Mouse (Mus musculus): ENCODE measurements around the gene Rnf144a.

Gene Rnf144a

DNA sequence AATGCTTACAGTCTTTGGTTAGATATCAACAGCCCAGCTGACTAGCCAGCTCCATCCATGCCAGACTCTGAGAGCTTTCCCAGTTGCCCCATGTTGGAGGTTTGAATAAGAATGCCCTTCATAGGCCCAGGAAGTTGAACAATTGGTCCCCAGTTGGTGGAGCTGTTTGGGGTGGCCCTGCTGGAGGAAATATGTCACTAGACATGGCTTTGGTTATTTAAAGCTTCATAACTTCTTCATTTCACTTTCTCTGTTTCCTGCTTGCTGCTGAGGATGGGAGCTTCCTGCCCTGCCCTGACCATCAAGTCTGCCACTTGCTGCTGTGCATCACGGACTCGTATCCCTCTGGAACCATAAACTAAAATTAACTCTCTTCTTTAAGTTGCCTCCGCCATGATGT lies 4.6 kb downstream of the Rnf144a start:
- DNase-seq (ENCODE audit: low read depth, low spot score), result no peak

GRCm38 (mm10) chr12:26408707-26409106 lies 6.3 kb downstream of the Rnf144a start:
- DNase-seq (ENCODE audit: low read depth, low spot score), result no peak

DNA sequence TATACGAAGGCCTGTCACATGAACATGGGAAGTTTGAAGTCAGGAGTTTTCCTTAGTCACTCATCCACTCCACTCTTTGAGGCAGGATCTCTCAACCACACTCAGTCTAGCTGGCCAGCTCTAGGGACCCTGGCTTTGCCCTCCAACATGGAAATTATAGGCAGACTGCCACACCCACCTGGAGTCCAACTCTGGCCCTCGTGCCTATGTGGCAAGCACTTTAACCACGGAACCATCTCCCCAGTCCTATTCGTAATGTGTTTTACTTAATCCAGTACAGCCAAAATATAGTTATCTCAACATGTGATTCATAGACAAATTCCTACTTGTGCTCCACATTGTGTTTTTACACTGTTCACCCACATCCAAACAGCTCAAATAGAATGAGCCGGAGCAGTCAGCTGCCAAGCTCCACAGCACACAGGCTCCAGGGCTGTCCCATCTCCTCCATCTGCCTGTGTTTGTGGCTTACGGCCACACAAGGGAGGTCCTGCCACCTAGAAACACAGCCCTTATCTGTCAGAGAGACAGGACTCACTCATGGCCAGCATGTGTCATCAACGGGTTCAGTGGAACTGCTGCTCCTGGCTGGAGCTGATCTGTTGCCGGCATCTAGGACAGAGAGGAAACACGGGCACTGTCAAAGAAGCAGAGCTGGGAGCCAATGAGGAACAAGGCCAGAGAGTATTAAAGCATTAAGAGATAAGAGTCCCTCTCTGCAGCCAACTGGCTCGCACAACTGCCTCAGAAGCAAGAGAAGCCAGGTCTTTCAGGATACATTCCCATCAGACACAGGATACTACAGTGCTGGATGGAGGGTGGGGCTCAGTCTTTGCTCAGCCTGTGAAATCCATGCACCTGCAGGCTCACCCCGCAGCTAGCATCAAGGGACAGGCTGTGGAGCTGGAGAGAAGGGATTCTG lies 10.0 kb downstream of the Rnf144a start:
- DNase-seq (ENCODE audit: low read depth, low spot score), result no peak

DNA sequence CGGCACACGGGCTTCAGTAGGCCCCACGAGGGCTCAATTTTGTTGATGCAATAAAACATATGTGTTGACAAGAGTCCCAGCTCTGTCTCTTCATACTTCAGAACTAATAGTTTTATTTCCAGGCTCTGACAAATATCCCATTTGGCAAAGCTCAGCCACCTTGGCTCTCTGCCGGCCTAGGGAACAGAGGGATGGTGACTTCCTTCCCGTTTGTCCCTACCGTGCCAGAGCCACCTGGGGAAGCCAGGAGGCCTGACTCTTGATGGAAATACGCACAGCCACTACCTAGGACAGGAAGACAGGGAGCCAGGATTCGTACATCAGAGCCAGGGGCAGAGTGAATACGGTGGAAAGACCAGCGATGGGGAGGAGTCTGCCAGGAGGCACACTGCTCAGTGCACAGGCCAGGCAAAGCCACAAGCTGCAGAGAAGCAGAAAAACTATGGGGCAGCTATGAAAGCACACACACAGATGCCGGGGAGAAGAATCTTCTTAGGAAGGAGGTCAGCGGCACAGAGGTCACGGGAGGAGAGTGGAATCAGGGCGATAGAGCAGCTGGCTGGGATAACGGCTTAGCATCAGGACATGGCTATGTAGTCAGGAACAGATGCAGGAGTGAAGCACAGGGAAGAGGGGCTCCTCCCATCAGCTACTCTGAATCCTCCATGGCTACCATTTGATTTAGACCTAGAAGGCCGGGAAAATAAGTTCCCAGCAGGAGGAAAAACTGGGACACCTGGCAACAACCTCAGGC lies 11.5 kb downstream of the Rnf144a start:
- DNase-seq (ENCODE audit: low read depth, low spot score), result no peak

- no peak for DNase-seq (ENCODE audit: low read depth, low spot score)
Observed at GRCm38 (mm10) chr12:26401696-26402470, 13.2 kb downstream of the Rnf144a start.

DNA sequence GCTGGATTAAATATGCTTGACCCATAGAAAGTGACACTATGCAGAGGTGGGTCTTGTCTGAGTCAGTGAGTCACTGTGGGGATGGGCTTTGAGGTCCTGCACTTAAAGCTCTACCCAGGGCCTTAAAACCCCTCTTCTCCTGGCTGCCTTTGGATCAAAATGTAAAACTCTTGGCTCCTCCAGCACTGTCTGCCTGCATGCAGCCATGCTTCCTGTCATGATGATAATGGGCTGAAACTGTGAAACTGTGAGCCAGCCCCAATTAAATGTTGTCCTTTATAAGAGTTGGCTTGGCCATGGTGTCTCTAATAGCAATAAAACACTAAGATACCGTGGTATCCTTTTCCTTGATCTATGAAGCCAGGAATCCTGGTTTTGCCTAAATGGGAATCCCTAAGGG lies 13.8 kb downstream of the Rnf144a start:
- no peak for DNase-seq (ENCODE audit: low read depth, low spot score)

GRCm38 (mm10) chr12:26400762-26401161 lies 14.3 kb downstream of the Rnf144a start:
- no peak for DNase-seq (ENCODE audit: low read depth, low spot score)

DNA sequence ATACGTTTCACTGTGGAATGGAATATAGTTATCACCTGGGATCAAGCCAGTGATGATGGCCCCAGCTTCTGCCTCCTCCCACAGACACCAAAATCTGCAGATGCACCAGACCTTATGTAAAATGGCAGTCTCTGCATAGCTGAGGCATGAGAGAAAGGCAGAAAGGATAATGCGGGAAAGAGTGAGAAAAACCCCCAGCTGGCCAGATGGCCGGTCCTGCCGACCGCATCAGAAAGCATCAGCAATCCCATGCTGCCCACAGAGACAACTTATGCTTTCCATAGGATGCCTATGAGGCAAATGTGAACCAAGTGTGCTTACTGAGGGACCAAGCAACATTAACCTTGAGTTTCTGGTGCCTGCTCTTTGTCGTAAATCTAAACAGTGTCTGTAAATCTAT lies 15.7 kb downstream of the Rnf144a start:
- DNase-seq (ENCODE audit: low read depth, low spot score), result no peak

DNA sequence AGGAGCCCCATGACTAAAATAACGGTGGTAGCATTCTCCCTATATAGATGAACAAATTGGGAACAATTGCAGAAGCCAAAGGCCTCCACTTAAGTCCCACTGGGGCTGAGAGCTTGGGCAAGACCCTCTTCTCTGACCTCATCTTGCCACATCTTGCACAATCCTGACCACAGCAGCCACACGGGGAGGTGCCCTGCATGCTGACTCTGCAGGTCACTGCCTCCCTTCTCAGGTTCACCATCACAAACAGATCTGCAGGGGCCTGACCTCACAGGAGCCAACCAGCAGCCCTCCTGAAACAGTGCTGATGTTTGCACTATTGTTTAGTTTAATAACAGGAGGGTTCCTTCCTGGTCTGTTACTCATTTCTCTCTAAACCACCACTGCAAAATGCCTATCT lies 16.5 kb downstream of the Rnf144a start:
- DNase-seq (ENCODE audit: low read depth, low spot score), result no peak

DNA sequence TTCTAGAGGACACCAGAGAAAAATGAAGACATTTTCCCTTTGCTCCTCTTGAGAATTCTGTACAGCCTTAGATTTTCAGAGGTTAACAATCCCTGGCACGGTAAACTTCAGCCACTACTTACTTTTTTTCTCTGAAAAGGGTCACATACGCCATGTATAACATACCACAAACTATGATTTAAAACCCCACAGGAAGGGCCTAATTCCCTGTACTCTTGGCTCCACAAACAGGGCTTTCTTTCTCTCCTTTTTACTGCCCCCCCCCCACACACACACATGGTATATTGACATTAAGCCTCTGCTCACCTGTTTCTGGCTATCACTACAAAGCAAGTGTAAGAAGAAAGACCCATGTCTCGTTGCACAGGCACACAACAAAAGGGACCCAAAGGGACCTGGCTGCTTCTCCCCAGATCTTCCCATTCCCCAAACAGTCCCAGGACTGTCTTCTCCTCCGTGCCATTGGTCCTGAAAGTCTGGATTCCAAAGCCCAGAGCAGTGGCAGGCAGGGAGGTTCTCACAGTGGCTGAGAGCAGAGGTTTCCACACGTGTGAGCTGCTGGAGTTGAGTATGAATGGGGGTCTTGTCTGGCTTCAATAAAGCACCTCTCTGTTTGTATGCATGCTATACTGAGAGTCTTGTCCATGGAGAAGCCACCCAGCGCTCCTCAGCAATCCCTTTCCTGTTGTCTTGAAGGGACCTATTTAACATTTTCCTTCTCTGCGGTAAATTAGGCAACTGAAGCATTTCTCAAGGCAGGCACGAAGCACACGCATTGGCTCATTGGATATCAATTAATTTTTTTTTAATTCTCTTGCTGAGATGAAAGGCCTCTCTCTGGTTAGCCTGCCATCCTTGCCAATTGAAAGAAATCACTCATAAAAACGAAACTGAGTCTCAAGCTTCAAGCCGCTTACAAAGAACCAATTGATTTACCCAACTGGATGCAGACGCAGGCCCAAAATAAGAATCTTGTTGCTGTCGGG lies 20.3 kb downstream of the Rnf144a start:
- no peak for DNase-seq (ENCODE audit: low read depth, low spot score)

DNA sequence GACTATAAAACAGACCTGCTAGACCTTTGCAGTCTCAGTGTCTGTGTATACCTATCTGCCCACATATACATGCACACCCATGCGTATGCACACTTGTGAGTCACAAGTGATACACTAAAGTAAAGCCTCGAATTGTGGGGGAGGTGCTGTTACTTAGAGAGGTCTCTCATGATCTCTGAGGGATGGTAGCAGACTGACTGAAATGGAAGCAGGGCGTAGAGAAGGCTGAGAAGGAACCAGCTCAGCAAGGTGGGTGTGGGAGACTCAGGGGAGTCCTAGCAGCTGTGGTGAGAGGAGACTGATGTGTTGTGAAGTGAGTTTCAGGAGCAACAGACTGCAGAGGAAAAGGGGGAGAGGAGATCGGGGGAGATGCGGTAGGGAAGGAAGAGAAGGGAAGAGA lies 21.8 kb downstream of the Rnf144a start:
- no peak for DNase-seq (ENCODE audit: low read depth, low spot score)

DNA sequence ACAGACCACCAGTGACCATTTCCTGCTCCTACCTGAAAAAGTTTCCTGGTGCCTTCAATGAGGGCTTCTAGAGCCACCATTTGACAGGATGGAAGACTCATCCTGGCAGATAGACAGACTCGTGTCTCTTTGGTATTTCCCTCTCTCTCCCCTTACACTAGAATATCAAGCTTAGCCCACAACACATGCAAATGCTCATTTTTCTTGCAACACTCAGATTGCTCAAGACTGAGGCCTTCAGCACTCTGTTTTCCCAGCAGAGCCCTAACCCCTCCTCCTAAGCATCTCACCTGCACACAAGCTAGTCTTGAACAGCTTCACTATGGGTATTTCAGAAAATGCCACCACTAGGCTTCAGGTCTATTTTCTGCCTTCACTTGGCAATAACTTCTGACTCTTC lies 23.9 kb downstream of the Rnf144a start:
- no peak for DNase-seq (ENCODE audit: low read depth, low spot score)

GRCm38 (mm10) chr12:26387523-26387922 lies 27.5 kb downstream of the Rnf144a start:
- DNase-seq (ENCODE audit: low read depth, low spot score), result no peak

DNA sequence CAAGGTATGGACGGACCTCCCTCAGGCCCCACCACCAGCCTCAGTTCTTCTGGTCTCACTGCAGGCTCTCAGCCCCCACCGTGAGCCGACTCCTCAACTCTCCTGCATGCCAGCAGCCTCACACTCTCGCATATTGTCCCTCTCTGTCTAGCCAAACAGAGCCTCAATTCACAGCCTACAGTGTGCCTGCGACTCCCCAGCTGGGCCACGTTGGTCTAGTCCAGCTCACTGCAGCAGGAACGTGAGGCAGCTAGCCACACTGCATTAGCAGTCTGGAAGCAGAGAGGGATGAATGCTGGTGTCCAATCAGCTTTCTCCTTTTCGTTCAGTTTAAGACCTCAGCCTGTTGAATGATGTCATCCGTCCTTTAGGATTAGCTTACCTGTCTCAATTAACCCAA lies 28.1 kb downstream of the Rnf144a start:
- DNase-seq (ENCODE audit: low read depth, low spot score), result no peak

DNA sequence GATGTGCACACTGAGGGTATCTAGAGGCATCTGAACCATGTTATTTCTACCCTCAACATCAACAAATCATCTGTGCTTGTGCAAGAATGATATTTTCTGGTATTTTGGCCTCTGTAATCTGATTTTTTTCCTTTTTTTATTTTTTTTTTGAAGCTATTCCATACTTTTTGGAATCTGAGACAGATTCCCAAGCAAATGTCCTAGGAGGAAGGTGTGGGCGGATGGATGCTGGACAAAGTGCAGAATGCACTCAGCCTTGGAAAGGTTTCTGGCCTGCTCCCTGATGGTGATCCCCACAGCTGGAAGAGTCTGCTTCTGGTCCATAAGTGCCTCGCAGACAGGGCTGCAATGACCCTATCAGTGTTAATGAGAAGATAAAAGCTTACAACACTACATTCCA lies 28.9 kb downstream of the Rnf144a start:
- no peak for DNase-seq (ENCODE audit: low read depth, low spot score)

DNA sequence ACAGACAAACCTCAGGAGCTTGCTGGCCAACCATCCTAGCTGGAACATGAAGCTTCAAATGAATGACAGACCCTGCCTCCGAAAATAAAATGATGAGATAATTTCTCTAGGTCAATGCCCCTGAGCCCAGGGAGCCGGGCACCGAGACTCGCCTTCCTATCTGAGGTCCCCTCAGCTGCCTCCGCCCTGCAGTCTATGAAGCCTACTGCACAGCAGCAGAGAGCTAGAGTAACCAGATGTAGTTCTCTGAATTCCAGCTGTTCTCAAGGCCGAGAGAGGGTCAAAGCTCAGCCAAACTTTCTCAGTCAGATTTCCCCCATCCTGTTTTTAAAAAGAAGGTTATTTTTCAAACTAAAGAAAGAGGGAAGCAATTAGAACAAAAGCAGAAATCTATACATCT lies 29.3 kb downstream of the Rnf144a start:
- no peak for DNase-seq (ENCODE audit: low read depth, low spot score)

GRCm38 (mm10) chr12:26381730-26382129 lies 33.3 kb downstream of the Rnf144a start:
- DNase-seq (ENCODE audit: low read depth, low spot score), result no peak

DNA sequence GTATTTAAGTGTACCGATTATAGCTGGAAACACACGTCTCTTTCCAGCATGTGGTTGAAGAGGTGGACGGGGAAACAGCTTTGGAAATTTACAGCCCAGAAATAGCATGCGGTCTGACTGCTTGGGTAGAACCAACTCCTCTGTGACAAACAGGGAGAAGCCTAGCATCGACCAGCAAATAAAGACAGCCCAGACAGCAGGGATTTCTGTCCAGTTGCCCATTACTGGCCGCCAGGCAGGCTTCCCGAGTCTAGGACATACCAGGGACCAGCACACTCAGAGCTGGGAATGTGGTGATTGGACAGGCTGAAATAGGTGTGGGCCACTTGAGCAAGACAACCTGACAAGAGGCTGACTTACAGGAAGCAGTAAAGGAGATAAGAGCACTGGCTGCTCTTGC lies 35.3 kb downstream of the Rnf144a start:
- DNase-seq (ENCODE audit: low read depth, low spot score), result no peak

DNA sequence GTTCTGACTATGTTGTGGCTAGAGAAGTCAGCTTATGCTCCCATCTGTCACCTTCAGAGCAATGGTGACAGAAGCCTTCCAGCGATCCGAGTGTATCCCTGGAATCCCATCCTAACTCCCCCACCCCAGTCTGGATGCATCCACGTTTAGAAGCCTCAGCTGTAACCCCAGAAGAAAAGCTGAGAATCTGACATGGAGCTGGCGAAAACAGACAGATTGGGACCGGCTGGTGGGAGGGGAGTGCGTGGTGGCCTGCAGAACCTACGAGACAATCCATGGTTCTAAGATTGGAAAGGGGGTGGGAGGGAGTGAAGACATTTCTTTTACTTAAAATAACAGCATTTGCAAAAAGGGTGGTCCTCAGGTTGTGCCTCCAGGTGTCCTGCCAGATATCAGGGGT lies 37.4 kb downstream of the Rnf144a start:
- no peak for DNase-seq (ENCODE audit: low read depth, low spot score)

DNA sequence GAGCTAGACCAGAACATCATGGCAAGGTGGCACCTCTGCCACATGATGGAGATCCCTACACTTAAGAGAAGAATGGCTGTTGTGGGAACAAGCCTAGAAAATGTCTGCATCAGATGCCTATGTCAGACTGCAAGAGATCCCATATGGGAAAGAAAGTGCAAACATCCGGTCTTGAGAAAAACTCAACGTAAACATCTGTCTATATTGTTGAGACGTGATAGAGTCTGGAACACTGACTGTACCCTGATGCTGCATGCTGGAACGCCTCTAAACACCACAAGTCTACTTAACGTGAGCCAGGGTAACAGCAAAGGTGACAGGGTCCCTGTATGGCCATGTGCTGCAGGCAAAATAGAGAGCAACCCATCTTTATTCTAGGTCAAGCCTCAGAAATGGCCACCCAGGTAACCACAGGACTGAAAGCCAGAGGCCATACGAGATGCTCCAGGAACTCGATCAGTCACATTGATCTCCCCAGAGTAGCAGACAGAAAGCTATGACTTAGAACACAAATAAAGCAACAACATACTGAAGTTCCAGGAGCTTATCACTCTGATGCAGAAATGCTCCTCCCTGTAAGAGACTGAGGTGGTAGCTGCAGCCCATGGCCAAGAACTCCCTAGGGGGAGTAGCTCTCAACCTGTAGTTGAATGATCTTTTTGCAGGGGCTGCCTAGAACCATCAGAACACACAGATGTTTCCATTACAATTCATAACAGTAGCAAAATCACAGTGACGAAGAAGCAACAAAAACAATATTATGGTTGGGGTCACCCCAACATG lies 38.3 kb downstream of the Rnf144a start:
- DNase-seq (ENCODE audit: low read depth, low spot score), result no peak

All from A20 (cell line).